Mouse (Mus musculus): ENCODE data around the gene Krt16. TPM values are rescaled to one million over a fixed set of nuclear protein-coding genes. Genes with fewer than 3 reads are reported as not detected.

The Krt16 gene
- total RNA-seq (2023), result not detected

GRCm38 (mm10) chr11:100248852-100249465, at the start of gene Krt16:
Gene Krt16 (minus strand): TSS chr11:100248902.

GRCm38 (mm10) chr11:100269821-100270332, 21.2 kb upstream of the Krt16 start, which contains the start of gene Krt42:
Gene Krt42 (minus strand): TSS chr11:100269871.

GRCm38 (mm10) chr11:100260514-100261234, 12.0 kb upstream of the Krt16 start, which contains the start of gene Krt17:
Gene Krt17 (minus strand): TSS chr11:100261029.

GRCm38 (mm10) chr11:100207498-100207897, 41.2 kb downstream of the Krt16 start, which contains the start of gene Krt14:
Gene Krt14 (minus strand): TSS chr11:100207548.

Other genes with a start within 250 kb of the Krt16 start
- gene Krt33a, start 232.7 kb downstream of the Krt16 start, total RNA-seq (2023), result not detected
- not detected for gene Krt33b, start 219.0 kb downstream of the Krt16 start, total RNA-seq (2023)
- not detected for gene Krt34, start 207.3 kb downstream of the Krt16 start, total RNA-seq (2023)
- not detected for gene Krt31, start 198.4 kb downstream of the Krt16 start, total RNA-seq (2023)
- gene Krt32, start 160.7 kb downstream of the Krt16 start, total RNA-seq (2023), result not detected
- not detected for gene Krt35, start 152.7 kb downstream of the Krt16 start, total RNA-seq (2023)
- gene Krt36, start 143.3 kb downstream of the Krt16 start, total RNA-seq (2023), result not detected
- not detected for gene Krt13, start 127.3 kb downstream of the Krt16 start, total RNA-seq (2023)
- not detected for gene Krt15, start 113.0 kb downstream of the Krt16 start, total RNA-seq (2023)
- gene Krt19, start 100.2 kb downstream of the Krt16 start, total RNA-seq (2023), result not detected
- gene Krt9, start 55.7 kb downstream of the Krt16 start, total RNA-seq (2023), result not detected
- not detected for gene Krt14, start 41.4 kb downstream of the Krt16 start, total RNA-seq (2023)
- gene Krt17, start 12.1 kb upstream of the Krt16 start, total RNA-seq (2023), result not detected
- gene Krt42, start 21.0 kb upstream of the Krt16 start, total RNA-seq (2023), result not detected
- 1,000 to 10,000 TPM; 1,687 to 1,738 TPM for gene Eif1, start 71.0 kb upstream of the Krt16 start, total RNA-seq (2023)
- not detected for gene Gast, start 85.5 kb upstream of the Krt16 start, total RNA-seq (2023)
- gene Hap1, start 107.2 kb upstream of the Krt16 start, total RNA-seq (2023), result under 1 TPM; 0.59 to 0.73 TPM
- 10 to 100 TPM; 16.1 to 24.1 TPM for gene Jup, start 148.9 kb upstream of the Krt16 start, total RNA-seq (2023)
- under 1 TPM in 1 of 2 experiments, not detected in 1; 0.31 TPM for gene P3h4, start 165.9 kb upstream of the Krt16 start, total RNA-seq (2023)
- 1 to 10 TPM; 1.0 to 1.6 TPM for gene Fkbp10, start 166.8 kb upstream of the Krt16 start, total RNA-seq (2023)
- 1 to 10 TPM; 6.4 to 6.5 TPM for gene Nt5c3b, start 192.9 kb upstream of the Krt16 start, total RNA-seq (2023)
- not detected for gene Klhl10, start 193.0 kb upstream of the Krt16 start, total RNA-seq (2023)
- gene Klhl11, start 223.8 kb upstream of the Krt16 start, total RNA-seq (2023), result 10 to 100 TPM; 10.6 to 12.7 TPM

Measured in neutrophil, adult 83 days (primary cell).